Mouse (Mus musculus) left cerebral cortex, postnatal 4 days (tissue): ENCODE results near the gene H2-DMa. TPM values are rescaled to one million over a fixed set of nuclear protein-coding genes. Genes with fewer than 3 reads are reported as not detected.

Experiments used
- DNase-seq: peaks from one replicate; pipeline ENCODE4 v3.0.0-alpha.2; 2022
- intact Hi-C: fragments of 180-260 bp; cut with DNase I; formaldehyde crosslinking; loops from one replicate; pipeline ENCODE4 v1.15.1; 2025
- total RNA-seq, 2 experiments: library from RNA; stranded (reverse); gene quantifications; 2 replicates each; pipeline ENCODE4 v1.2.3; 2021

H2-DMa gene
- total RNA-seq, 2 experiments from 2014 or later: 19.5 to 20.5 TPM

- intact Hi-C loops: no loop called here
- DNase-seq: peak; percentile 98
Measured at GRCm38 (mm10) chr17:34122188-34122984, 3.0 kb downstream of the H2-DMa start, which contains the start of gene Brd2. TSS of gene Brd2 (minus strand) at chr17:34122634.

GRCm38 (mm10) chr17:34123111-34123510, 3.8 kb downstream of the H2-DMa start:
- DNase-seq: no peak
- intact Hi-C loops: no loop called here

- DNase-seq: no peak
- intact Hi-C loops: no loop called here
Measured at GRCm38 (mm10) chr17:34123518-34123917, 4.2 kb downstream of the H2-DMa start.

GRCm38 (mm10) chr17:34124649-34125048, 5.3 kb downstream of the H2-DMa start:
- DNase-seq: no peak
- intact Hi-C loops: no loop called here

GRCm38 (mm10) chr17:34126826-34127420, 7.6 kb downstream of the H2-DMa start:
- DNase-seq: no peak
- intact Hi-C loops: no loop called here

- no peak for DNase-seq
- intact Hi-C loops: no loop called here
Measured at GRCm38 (mm10) chr17:34127475-34127874, 8.1 kb downstream of the H2-DMa start.

GRCm38 (mm10) chr17:34128264-34128937, 9.1 kb downstream of the H2-DMa start:
- intact Hi-C loops: no loop called here
- DNase-seq: no peak

- intact Hi-C loops: no loop called here
- no peak for DNase-seq
Measured at GRCm38 (mm10) chr17:34128944-34129791, 9.8 kb downstream of the H2-DMa start.

GRCm38 (mm10) chr17:34130073-34130947, 11.0 kb downstream of the H2-DMa start:
- no peak for DNase-seq
- intact Hi-C loops: no loop called here

- no peak for DNase-seq
- intact Hi-C loops: no loop called here
Measured at GRCm38 (mm10) chr17:34131911-34132310, 12.6 kb downstream of the H2-DMa start.

- DNase-seq: no peak
- intact Hi-C loops: no loop called here
Measured at GRCm38 (mm10) chr17:34133289-34133688, 13.9 kb downstream of the H2-DMa start.

- DNase-seq: no peak
- intact Hi-C loops: no loop called here
Measured at GRCm38 (mm10) chr17:34134451-34134850, 15.1 kb downstream of the H2-DMa start.

GRCm38 (mm10) chr17:34135297-34136224, 16.2 kb downstream of the H2-DMa start:
- DNase-seq: peak; percentile 98
- intact Hi-C loops: no loop called here

- intact Hi-C loops: no loop called here
- no peak for DNase-seq
Measured at GRCm38 (mm10) chr17:34137601-34138000, 18.3 kb downstream of the H2-DMa start.

- intact Hi-C loops: no loop called here
- no peak for DNase-seq
Measured at GRCm38 (mm10) chr17:34138655-34139054, 19.3 kb downstream of the H2-DMa start.

- DNase-seq: no peak
- intact Hi-C loops: no loop called here
Measured at GRCm38 (mm10) chr17:34139416-34139815, 20.1 kb downstream of the H2-DMa start.

- intact Hi-C loops: no loop called here
- no peak for DNase-seq
Measured at GRCm38 (mm10) chr17:34140240-34140639, 20.9 kb downstream of the H2-DMa start.

- intact Hi-C loops: no loop called here
- DNase-seq: no peak
Measured at GRCm38 (mm10) chr17:34141448-34141847, 22.1 kb downstream of the H2-DMa start.
